ENCODE assay signal across 8 mouse cellular contexts in genomic region chr3:88620992-88621536, GRCm38 (mm10). TPM values are rescaled to one million over a fixed set of nuclear protein-coding genes. Genes with fewer than 3 reads are reported as not detected.
A peak's percentile ranks its signal among the peaks of the same experiment; 100 is the strongest.
DNase-seq lines count a peak whose midpoint lies in the region; ATAC-seq lines count a peak whose summit lies in the region.

No protein-coding gene starts in this region.

- under 1% methylated on average over 63 of the region's 64 CpGs for WGBS in embryonic facial prominence, embryonic 13.5 days
- under 1% methylated on average over 64 of the region's 64 CpGs for WGBS in heart, embryonic 12.5 days
- under 1% methylated on average over 63 of the region's 64 CpGs for WGBS in kidney, embryonic 15.5 days

- peak; percentile 50 for DNase-seq in ES-CJ7 (ENCODE audit: low read depth, low spot score)
- DNase-seq in adrenal gland, postnatal 10 days, result peak; percentile 82
- DNase-seq in lung, postnatal 25 days (ENCODE audit: low spot score), result peak; percentile 89
- DNase-seq in right cerebral cortex, postnatal 4 days, result peak; percentile 54
- no peak for DNase-seq in left cerebral cortex, adult 18-20 months (ENCODE audit: low spot score in 2 of 2)

- peaks cover 12% of the 10 kb centered on the region; the same call in 1 of the 2 replicates for H3K36me3 ChIP-seq in embryonic facial prominence, embryonic 13.5 days
- H3K36me3 ChIP-seq in heart, embryonic 12.5 days, result peaks cover 13% of the 10 kb centered on the region
- H3K36me3 ChIP-seq in kidney, embryonic 15.5 days, result peaks cover 9% of the 10 kb centered on the region

- peak; percentile 41 for ATAC-seq in embryonic facial prominence, embryonic 13.5 days (ENCODE audit: insufficient number of reproducible peaks, insufficient read depth, low FRiP score, low TSS enrichment, low read depth)
- ATAC-seq in heart, embryonic 12.5 days (ENCODE audit: insufficient number of reproducible peaks, low FRiP score), result peak; percentile 80
- peak; percentile 80 for ATAC-seq in kidney, embryonic 15.5 days (replicated peaks; ENCODE audit: low FRiP score)

- peak overlapping the region; percentile 91 for H3K4me2 ChIP-seq in embryonic facial prominence, embryonic 13.5 days
- peak overlapping the region; percentile 93 for H3K4me2 ChIP-seq in heart, embryonic 12.5 days
- peak overlapping the region; percentile 83 for H3K4me2 ChIP-seq in kidney, embryonic 15.5 days

- H3K27ac ChIP-seq in embryonic facial prominence, embryonic 13.5 days, result peak overlapping the region; percentile 98
- peak overlapping the region; percentile 98 for H3K27ac ChIP-seq in heart, embryonic 12.5 days (ENCODE audit: poor library complexity, severe bottlenecking)
- H3K27ac ChIP-seq in kidney, embryonic 15.5 days, result peak overlapping the region; percentile 98

- peaks cover 52% of the 10 kb centered on the region for H3K4me1 ChIP-seq in embryonic facial prominence, embryonic 13.5 days
- H3K4me1 ChIP-seq in heart, embryonic 12.5 days (replicated peaks), result peaks cover 72% of the 10 kb centered on the region
- H3K4me1 ChIP-seq in kidney, embryonic 15.5 days, result peaks cover 72% of the 10 kb centered on the region

- H3K4me3 ChIP-seq in embryonic facial prominence, embryonic 13.5 days, result peak overlapping the region; percentile 96
- H3K4me3 ChIP-seq in heart, embryonic 12.5 days, result peak overlapping the region; percentile 83
- peak overlapping the region; percentile 71 for H3K4me3 ChIP-seq in kidney, embryonic 15.5 days (replicated peaks)

- H3K9ac ChIP-seq in embryonic facial prominence, embryonic 13.5 days, result peak overlapping the region; percentile 97
- peak overlapping the region; percentile 93 for H3K9ac ChIP-seq in heart, embryonic 12.5 days
- H3K9ac ChIP-seq in kidney, embryonic 15.5 days, result peak overlapping the region; percentile 85

- H3K27me3 ChIP-seq in embryonic facial prominence, embryonic 13.5 days, result no peaks in the 10 kb centered on the region
- no peaks in the 10 kb centered on the region for H3K27me3 ChIP-seq in heart, embryonic 12.5 days (replicated peaks)
- no peaks in the 10 kb centered on the region for H3K27me3 ChIP-seq in kidney, embryonic 15.5 days

- no peaks in the 10 kb centered on the region for H3K9me3 ChIP-seq in embryonic facial prominence, embryonic 13.5 days
- H3K9me3 ChIP-seq in heart, embryonic 12.5 days (replicated peaks), result no peaks in the 10 kb centered on the region
- H3K9me3 ChIP-seq in kidney, embryonic 15.5 days (replicated peaks), result no peaks in the 10 kb centered on the region

RNA-seq across cellular contexts. Expression of gene Arhgef2, which starts 15.3 kb away (rescaled TPM):
- 10 to 100 TPM; 51.4 to 71.5 TPM for total RNA-seq in adrenal gland, postnatal 10 days (2021)
- 91.6 and 99.4 TPM in 2 replicates for polyA plus RNA-seq in embryonic facial prominence, embryonic 13.5 days (2015; fragmentation: Nextera tagmentation; extraction: Ambion mirVana)
- 84.5 and 91.8 TPM in 2 replicates for polyA plus RNA-seq in heart, embryonic 12.5 days (2016; fragmentation: Nextera tagmentation; extraction: Ambion mirVana)
- polyA plus RNA-seq in kidney, embryonic 15.5 days (2015; fragmentation: Nextera tagmentation; extraction: Ambion mirVana), result 99.8 and 104 TPM in 2 replicates
- 100 to 1,000 TPM; 219 to 239 TPM for total RNA-seq in left cerebral cortex, adult 18-20 months (2021)

RNA-seq across cellular contexts. Expression of gene Rxfp4, which starts 31.9 kb away (rescaled TPM):
- not detected for total RNA-seq in adrenal gland, postnatal 10 days (2021)
- polyA plus RNA-seq in embryonic facial prominence, embryonic 13.5 days (2015; fragmentation: Nextera tagmentation; extraction: Ambion mirVana), result not detected in 2 replicates
- polyA plus RNA-seq in heart, embryonic 12.5 days (2016; fragmentation: Nextera tagmentation; extraction: Ambion mirVana), result not detected in 2 replicates
- polyA plus RNA-seq in kidney, embryonic 15.5 days (2015; fragmentation: Nextera tagmentation; extraction: Ambion mirVana), result not detected in 2 replicates
- not detected for total RNA-seq in left cerebral cortex, adult 18-20 months (2021)

RNA-seq across cellular contexts. Expression of gene Ssr2, which starts 45.4 kb away (rescaled TPM):
- total RNA-seq in adrenal gland, postnatal 10 days (2021), result 100 to 1,000 TPM; 221 to 247 TPM
- 259 and 274 TPM in 2 replicates for polyA plus RNA-seq in embryonic facial prominence, embryonic 13.5 days (2015; fragmentation: Nextera tagmentation; extraction: Ambion mirVana)
- 181 and 185 TPM in 2 replicates for polyA plus RNA-seq in heart, embryonic 12.5 days (2016; fragmentation: Nextera tagmentation; extraction: Ambion mirVana)
- polyA plus RNA-seq in kidney, embryonic 15.5 days (2015; fragmentation: Nextera tagmentation; extraction: Ambion mirVana), result 300 and 318 TPM in 2 replicates
- 10 to 100 TPM; 87.6 to 89.5 TPM for total RNA-seq in left cerebral cortex, adult 18-20 months (2021)

Comparison
In these comparisons a context has a peak if more than half of its experiments do, and no peak if none do; other contexts are left out.
1. DNase-seq: peak in ES-CJ7 (single experiment), adrenal gland, postnatal 10 days (single experiment), lung, postnatal 25 days (single experiment) and right cerebral cortex, postnatal 4 days (single experiment); none in left cerebral cortex, adult 18-20 months (0 of 2).
2. Peak in every context shown above with its lines, with median percentiles within 50 percentile points of each other: ATAC-seq, H3K27ac ChIP-seq, H3K4me2 ChIP-seq, H3K4me3 ChIP-seq and H3K9ac ChIP-seq.